Mouse (Mus musculus) layer of hippocampus, adult 18-20 months (tissue): ENCODE measurements around the gene Zbtb7a. TPM values are rescaled to one million over a fixed set of nuclear protein-coding genes. Genes with fewer than 3 reads are reported as not detected.
"Not testable (repeated sequence)": the region's sequence is repeated elsewhere in the genome, so short reads cannot be mapped to it uniquely, and the experiment has no call there.

Experiments used
- DNase-seq, 2 experiments: peaks; one replicate each; pipeline ENCODE4 v3.0.0; 2022; ENCODE audit warnings: low spot score in 2 of 2
- total RNA-seq, 2 experiments: library from RNA; stranded (reverse); gene quantifications; 2 replicates each; pipeline ENCODE4 v1.2.3; 2021

The Zbtb7a gene
- total RNA-seq, 2 experiments from 2014 or later: 122 to 126 TPM

DNA sequence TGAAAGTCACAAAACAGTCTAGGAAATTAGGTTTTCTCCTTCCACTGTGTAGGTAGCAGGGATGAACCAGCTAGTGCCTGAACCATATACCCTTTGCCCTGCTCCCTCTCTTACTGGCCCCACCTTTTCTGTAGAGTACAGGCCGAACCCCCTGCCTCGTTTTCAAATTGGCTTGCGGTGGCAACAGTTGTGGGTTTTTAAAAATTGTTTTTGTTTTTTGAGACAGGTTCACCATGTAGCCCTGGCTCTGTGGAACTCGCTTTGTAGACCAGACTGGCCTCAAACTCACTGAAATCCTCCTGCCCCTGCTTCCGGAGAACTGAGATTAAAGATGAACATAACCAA lies 33.0 kb downstream of the Zbtb7a start:
- DNase-seq: no peak

DNA sequence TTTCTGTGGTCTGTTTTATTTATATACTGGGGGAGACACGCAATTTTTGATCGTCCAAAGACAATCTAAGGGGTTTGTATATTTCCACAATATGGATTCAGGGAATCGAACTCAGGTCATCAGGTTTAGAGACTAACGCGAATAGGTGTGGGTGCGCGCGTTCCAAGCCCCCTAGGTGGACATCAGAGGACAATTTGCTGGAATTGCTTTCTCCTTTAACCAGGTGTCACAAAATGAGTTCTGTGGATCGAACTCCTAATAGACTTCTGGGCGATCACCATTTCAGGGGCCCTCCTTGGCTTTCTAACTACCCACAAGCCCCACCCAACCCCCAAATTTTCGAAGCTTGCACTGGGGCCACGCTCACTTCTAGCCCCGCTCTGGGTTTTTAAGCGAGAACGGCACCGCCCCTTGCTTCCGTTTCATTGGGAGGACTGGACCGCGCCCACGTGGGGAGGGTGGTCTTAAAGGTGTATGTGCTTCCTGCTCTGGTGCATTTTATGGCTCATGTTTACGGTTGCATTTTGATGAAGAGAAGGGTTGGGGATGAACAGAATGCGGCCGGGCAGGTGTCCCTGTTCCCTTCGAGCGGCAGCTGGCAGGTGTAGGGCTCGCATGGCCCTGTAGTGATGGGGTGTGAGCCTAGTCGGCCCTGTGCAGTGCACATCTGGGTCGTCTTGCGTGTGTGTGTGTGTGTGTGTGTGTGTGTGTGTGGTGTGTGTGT lies 33.7 kb downstream of the Zbtb7a start:
- peak; percentile 58 to 82 for DNase-seq

DNA sequence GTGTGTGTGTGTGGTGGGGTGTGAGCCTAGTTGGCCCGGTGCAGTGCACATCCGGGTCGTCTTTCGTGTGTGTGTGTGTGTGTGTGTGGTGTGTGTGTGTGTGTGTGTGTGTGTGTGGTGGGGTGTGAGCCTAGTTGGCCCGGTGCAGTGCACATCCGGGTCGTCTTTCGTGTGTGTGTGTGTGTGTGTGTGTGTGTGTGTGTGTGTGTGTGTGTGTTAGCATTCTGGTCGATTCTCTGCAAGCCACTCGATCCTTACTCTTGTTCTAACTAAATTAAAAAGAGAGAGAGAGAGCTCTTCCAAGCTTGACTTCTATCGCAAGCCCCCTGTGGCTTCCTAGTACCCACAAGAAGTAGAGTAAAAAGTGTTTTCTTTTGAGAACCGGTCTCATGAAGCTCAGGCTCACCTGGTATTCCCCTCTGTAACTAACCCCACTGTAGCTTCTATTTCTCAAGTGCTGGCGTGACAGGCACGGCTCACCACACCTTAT lies 34.4 kb downstream of the Zbtb7a start:
- DNase-seq: not testable (repeated sequence)

DNA sequence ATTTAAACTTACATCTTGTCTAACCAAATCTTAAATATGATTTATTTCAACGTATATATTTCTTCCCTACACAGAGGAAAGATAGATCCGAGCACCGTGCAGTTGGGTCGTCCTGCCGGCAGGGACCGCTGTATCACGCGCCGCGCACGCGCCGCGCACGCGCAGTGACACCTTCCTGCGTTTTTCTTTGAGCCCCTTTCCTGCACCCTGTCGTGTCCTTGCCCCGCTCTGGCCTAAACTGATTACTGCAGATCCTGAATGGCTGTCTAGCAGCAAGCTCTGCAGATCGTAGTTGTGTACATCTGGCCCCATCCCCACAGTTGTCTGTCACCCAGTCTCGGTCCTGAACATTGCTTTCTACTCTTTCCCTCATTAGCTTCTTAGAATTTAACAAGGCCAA lies 38.1 kb downstream of the Zbtb7a start:
- DNase-seq: peak; percentile 77 to 87

DNA sequence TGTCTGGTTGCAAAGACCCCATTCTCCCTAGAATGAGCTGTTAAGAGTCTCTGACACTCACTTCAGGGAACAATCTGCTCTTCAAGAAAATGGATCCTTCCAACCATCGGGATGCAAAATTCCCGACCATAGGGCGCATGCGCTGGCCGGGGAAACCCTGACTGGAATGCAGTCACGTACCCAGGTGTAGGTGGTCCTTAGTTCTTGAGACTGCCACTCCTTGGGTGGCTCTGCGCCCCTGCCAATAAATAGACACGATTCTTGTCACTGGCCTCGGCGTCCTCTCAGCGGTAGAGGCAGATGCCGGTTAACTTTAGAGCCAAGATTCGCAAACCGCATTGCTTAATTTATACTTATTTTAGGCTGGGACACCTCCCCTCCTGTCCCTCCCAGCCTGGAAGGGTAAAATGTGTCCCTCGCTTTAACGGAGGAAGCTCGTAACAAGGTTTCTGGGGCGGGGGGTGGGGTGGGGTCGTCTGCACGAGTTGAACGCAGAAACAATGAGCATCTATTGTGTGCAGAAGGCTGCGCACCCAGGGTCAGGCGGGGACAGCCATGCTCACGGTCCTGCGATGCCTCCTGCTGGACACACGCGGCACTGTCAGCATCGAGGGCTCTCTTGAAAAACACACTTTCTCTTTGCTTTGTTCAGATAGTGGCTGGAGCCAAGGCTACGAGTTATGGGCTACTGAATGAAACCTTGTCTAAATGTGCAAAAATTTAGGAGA lies 39.8 kb downstream of the Zbtb7a start:
- peak; percentile 81 to 93 for DNase-seq

DNA sequence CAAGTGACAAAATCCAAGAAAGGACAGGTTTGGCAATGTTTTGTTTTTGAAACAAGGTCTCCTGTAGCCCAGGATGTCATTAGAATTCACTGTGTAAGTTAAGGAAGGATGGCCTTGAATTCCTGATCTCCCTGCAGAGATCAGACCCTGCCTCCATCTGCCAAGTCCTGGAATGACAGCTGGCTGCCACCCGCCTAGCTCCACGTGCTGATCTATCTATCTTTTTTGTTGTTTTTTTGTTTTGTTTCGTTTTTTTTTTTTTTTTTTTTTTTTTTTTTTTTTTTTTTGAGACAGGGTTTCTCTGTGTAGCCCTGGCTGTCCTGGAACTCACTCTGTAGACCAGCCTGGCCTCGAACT lies 40.3 kb downstream of the Zbtb7a start:
- not testable (repeated sequence) for DNase-seq

DNA sequence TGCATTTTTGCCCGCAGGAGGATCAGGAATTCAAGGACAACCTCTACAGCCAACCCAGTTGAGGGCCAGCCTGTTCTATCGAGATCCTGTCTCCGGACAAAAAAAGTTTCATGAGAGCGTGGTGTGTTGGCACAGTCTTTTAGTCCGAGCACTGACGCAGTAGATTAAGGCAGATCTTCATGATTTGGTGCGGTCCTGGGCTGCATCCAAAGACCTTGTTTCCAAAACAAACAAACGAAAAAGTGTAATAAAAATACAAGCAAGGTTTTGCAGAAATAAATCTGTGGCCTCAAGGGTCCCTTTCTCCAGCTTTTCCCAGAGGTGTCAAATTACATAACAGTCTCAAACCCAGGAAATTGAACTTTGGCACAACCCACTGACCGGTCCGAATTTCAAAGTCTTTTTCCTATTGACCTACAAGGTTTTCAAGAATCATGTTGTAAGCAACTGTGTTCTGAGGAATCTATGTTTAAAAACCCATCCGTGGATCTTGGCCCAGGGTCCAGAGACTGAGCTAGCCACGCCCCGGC lies 41.0 kb downstream of the Zbtb7a start:
- no peak for DNase-seq

DNA sequence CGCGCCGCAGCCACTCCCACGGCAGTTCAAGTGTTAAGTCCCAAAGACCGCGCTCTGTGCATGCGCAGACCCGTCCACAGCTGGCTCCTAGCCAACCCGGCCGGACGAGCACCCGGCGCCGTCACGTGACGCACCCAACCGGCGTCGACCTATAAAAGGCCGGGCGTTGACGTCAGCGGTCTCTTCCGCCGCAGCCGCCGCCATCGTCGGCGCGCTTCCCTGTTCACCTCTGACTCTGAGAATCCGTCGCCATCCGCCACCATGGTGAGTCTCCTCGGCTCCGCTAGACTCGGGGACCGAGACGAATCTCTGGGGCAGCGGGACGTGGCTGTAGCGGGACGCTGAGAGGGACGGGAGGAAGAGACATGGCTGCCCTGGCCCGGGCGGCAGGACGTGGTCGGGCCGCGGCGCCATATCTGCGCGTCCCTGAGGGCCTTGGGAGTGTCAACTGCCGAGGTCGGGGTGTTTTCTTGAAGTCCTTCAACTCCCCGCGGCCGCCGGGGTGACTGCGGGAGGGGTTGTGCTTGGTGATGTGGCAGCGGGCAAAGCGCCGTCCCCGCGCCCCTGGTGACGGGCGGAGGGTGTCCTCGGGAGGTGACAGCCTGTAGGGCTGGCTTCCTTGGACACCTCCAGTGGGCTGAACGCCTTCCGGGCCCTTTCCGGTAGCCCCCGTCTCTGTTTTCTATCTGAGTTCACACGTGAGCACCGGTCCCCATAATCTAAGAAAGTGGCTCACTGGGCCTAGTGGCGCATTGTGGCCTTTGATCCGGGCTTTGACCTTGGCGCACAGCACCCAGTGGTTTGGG lies 41.6 kb downstream of the Zbtb7a start, which contains the start of gene Eef2:
Gene Eef2 (plus strand): TSS at position 166 of the 806 bp plus-strand sequence.
- DNase-seq: peak; percentile 95 to 99

DNA sequence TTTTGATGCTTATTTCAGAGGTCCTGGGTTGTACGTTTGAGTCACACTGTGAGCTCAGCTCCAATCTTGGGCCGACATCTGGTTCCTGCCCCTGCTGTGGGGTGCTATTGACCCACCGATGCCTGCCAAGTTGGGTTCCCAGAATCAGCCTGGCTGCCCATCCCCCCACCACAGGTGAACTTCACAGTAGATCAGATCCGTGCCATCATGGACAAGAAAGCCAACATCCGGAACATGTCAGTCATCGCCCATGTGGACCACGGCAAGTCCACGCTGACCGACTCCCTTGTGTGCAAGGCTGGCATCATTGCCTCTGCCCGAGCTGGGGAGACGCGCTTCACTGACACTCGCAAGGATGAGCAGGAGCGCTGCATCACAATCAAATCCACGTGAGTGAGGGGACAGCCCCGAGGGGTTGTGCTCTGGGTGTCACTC lies 42.5 kb downstream of the Zbtb7a start:
- no peak for DNase-seq

DNA sequence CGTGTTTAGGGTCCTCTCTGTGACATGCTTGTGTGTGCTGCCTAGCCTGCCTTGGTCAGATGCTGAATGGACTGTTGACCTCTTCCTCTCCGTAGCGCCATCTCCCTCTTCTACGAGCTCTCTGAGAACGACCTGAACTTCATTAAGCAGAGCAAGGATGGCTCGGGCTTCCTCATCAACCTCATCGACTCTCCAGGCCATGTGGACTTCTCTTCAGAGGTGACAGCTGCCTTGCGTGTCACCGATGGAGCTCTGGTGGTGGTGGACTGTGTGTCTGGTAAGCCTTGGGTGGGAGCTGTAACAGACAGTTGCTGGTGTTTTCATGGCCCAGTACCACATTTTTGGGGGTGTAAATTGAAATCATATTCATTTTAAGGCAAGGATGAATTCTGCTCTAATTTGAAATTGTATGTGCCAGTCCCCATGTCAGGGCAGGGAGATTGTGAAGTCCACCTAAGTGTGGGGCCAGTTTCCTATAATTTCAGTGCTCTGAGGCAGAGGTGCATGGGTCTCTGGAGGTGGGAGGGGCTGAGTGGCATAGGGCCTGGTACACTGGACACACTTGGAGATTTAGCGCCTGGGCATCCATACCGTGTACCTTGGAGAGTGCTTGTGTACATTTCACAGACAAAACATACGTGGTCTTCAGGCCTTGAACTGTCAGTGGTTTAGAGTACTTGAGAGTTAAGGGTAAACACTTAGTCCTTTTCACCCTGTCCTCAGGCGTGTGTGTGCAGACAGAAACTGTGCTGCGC lies 43.1 kb downstream of the Zbtb7a start:
- DNase-seq: peak in 1 of 2 experiments; percentile 41

DNA sequence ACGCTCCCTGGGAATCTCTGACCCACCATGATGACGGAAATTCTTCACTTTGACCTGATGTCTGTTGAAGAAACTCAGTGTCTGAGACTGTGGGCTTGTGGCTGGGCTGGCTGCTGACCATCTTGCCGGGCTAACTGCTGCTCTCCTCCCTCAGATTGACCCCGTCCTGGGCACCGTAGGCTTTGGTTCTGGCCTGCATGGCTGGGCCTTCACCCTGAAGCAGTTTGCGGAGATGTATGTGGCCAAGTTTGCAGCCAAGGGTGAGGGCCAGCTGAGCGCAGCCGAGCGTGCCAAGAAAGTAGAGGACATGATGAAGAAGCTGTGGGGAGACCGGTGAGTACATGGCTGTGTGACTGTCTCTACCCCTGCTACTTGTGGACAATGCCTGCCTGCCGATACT lies 43.9 kb downstream of the Zbtb7a start:
- no peak for DNase-seq

DNA sequence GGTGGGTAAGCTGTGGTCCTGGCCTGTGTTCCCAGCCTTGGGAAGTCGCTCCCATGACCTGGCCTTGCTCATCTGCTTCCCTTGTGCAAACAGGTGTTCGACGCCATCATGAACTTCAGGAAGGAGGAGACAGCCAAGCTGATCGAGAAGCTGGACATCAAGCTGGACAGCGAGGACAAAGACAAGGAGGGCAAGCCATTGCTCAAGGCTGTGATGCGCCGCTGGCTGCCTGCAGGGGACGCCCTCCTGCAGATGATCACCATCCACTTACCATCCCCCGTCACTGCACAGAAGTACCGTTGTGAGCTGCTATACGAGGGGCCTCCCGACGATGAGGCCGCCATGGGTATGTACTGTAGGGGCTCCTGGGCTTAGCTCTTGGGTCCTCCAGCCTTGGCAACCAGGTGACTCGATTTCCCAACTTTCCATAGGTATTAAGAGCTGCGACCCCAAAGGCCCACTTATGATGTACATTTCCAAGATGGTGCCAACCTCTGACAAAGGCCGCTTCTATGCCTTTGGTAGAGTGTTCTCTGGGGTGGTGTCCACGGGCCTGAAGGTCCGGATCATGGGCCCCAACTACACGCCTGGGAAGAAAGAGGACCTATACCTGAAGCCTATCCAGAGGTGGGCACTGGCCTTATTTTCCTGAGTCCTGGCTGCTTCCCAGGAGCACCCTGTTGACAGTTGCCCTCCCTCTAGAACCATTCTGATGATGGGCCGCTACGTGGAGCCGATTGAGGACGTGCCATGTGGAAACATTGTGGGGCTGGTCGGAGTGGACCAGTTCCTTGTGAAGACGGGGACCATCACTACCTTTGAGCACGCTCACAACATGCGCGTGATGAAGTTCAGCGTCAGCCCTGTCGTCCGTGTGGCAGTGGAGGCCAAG lies 44.7 kb downstream of the Zbtb7a start:
- no peak for DNase-seq

DNA sequence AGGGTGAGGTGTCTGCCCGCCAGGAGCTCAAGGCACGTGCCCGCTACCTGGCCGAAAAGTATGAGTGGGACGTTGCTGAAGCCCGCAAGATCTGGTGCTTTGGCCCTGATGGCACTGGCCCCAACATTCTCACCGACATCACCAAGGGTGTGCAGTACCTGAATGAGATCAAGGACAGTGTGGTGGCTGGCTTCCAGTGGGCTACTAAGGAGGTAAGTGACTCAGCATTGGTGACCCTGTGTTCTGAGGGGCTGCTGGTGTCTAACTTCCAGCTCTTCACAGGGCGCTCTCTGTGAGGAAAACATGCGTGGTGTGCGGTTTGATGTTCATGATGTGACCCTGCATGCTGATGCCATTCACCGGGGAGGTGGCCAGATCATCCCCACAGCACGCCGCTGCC lies 45.9 kb downstream of the Zbtb7a start:
- no peak for DNase-seq

DNA sequence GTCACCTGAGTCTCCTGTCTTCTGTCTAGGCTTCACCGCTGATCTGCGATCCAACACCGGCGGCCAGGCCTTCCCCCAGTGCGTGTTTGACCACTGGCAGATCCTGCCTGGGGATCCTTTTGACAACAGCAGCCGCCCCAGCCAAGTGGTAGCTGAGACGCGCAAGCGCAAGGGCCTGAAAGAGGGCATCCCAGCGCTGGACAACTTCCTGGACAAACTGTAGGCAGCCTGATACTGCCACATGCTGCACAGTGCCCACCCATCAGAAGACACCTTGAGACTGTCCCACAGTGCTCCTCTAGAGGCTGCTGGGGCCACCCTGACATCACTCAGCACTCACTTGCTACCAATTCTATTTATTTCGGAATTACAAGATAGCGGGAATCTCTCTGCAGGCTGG lies 46.8 kb downstream of the Zbtb7a start:
- not testable (repeated sequence) for DNase-seq

DNA sequence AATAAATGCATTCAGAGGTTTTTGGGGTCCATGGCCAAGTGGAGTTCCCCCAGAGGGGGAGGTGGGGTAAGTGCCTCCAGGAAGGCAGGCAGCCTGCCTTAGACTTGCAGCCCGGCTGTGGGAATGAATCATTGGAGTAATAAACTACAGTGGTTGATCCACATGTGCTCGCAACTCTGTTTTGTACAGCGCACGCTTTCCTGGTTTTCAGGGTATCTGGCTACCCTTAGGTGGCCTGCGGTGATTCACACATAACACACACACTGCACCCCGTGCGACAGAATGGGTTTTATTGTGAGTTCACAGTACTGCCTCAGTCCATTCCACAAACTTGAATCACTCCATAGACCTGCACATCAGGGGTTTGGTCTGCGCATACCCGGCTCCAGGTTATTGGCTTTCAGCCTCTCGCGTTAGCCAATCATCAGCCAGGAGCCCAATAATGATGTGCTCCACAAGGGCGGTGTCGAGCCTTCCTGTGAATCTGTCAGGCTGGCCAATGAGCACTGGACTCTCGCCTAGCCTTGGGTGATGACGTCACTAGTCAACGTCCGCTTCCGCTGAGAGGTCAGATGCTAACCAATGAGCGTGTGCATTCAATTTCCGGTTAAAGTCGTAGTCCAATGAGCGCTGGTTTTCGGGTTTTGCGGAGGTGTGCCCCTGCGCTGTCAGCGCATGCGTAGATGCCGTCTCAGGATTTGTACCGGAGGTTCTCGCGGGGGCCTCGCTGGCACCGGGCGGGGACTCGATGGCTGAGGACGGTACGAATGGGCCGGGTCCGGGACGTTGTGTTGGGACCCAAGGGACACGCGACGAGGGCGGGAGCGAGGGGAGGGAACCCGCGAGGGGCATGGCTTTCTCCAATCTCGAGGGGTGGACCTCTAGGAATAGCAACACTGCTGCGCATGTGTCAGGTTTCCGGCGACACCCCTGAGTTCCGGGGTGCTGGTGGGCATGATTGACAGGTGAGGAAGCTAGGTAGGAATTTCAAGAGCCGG lies 47.6 kb downstream of the Zbtb7a start, which contains the start of gene Dapk3:
Gene Dapk3 (plus strand): TSS at position 670 of the 998 bp plus-strand sequence.
- peak; percentile 98 to 99 for DNase-seq

DNA sequence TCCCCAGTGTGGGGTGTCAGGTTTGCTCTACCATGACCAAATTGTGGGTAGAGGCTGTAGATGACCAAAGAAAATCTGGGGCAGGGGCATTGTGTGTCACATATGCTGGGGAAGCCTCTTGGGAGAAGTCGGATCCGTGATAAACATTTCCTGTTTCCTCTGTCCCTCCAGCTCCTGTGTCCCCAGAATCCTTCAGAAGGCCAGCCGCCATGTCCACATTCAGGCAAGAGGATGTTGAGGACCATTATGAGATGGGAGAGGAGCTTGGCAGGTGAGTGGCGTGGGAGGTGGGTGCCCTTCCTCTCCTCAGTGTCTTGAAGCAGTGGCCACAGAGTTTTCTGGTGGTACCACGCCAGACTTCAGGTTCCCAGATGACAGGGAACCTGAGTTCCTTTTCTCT lies 48.8 kb downstream of the Zbtb7a start, which contains the start of gene 4930442H23Rik:
Gene 4930442H23Rik (minus strand): TSS at position 45 of the 400 bp plus-strand sequence.
- no peak for DNase-seq

DNA sequence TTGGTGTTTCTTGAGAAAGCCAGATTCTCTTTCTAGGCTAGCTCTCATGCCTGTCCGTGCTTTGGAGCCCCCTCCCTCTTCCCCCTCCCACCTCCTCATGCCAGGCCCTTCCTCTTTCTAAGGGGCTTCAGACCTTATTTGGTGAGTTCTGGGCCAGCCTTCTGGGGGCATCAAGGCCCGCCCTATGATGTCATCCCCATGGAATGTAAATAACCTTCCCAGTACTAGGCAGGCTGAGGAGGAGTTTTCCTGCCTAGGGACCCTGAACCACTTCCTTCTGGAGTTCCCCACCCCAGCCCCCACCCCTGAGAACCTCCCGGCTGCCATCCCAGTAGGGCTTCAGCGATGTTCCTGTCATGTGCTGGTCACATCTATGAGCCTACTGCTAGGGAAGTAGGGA lies 49.7 kb downstream of the Zbtb7a start:
- DNase-seq: no peak

DNA sequence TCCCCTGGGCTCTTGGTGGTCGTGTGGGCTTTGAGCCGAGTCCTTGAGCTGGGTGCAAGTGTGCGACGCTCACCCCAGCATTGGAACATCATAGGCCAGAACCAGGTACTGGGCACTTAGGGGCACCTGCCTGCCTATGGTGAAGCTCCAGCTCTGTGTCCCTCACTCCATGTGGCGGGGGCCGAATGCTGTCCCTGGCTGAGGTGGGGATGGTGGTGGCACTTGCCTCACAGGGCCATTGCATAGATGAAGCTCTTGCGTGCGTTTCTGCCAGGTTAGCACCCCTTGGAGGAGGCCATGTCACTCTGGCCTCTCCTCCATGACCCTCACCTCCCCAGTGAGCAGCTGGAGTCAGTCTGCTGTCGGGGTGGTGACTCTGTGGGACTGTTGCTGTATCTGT lies 52.1 kb downstream of the Zbtb7a start:
- DNase-seq: no peak
